Mouse (Mus musculus): Measurements from ENCODE around the gene Camk2b. TPM values are rescaled to one million over a fixed set of nuclear protein-coding genes. Genes with fewer than 3 reads are reported as not detected.

Camk2b gene
- polyA plus RNA-seq, 1 experiment from 2014 or later, result 0.43 TPM

DNA sequence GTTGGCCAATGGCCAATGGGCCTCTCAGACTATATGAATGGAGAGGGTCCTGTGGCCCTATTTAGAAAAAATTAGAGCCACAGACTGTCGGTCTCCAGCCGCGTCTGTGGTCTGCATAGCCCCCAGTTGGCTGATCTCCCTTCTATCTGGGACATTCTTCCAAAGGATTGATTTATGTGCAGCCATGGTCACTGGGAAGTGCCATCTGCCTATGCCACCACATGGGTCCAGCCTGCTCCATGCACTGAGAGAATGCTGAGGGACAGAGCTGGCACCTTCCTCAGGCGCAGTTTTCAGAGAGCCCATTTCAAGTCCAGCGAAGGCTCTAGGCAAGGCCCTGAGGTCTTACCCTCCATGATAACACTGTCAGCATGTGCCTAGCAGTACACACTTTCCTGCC lies 72.0 kb downstream of the Camk2b start:
- Histone ChIP-seq H3K4me3 (no peak overlapping the region), H3K4me1 (0 out of 2 replicates have a peak, but pooled peaks cover under 1% of the 10 kb centered on the region), H3K36me3 (no peaks in the 10 kb centered on the region), H3K9ac (no peak overlapping the region), H3K9me3 (replicated peaks) (no peaks in the 10 kb centered on the region), H3K27ac (no peak overlapping the region), H3K4me2 (no peak overlapping the region), H3K27me3 (replicated peaks) (peaks cover 13% of the 10 kb centered on the region; the same call in 1 of the 2 replicates)
- no peak for ATAC-seq
- 75% methylated on average over 5 of the region's 5 CpGs for WGBS (ENCODE audit: insufficient replicate concordance)

DNA sequence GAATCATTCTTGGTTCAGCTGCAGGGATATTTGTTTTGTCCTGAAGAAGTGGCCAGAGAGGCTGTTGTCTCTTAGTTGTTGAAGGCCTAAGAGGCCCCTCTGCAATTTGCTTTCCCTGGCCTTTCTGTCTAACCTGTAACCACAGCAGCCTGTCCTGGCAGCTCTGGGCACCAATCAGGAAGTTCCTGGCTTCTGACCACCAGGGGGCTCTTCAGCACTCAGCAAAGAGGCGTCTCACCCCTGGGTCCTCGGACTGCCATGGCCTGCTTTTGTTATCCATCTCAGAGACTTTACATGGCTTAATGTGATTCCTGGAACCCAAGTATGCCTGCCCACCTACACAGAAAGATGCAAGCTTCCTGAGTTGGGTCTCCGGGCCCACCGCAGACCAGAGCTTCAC lies 75.3 kb downstream of the Camk2b start:
- no peak overlapping the region for H3K4me3 ChIP-seq
- no peaks in the 10 kb centered on the region for H3K4me1 ChIP-seq
- ATAC-seq, result no peak
- peaks cover 13% of the 10 kb centered on the region; the same call in 1 of the 2 replicates for H3K27me3 ChIP-seq (replicated peaks)
- H3K4me2 ChIP-seq, result no peak overlapping the region
- 29% methylated on average over 4 of the region's 4 CpGs for WGBS (ENCODE audit: insufficient replicate concordance)
- no peak overlapping the region for H3K27ac ChIP-seq
- no peak overlapping the region for H3K9ac ChIP-seq
- H3K9me3 ChIP-seq (replicated peaks), result no peaks in the 10 kb centered on the region
- H3K36me3 ChIP-seq, result no peaks in the 10 kb centered on the region

DNA sequence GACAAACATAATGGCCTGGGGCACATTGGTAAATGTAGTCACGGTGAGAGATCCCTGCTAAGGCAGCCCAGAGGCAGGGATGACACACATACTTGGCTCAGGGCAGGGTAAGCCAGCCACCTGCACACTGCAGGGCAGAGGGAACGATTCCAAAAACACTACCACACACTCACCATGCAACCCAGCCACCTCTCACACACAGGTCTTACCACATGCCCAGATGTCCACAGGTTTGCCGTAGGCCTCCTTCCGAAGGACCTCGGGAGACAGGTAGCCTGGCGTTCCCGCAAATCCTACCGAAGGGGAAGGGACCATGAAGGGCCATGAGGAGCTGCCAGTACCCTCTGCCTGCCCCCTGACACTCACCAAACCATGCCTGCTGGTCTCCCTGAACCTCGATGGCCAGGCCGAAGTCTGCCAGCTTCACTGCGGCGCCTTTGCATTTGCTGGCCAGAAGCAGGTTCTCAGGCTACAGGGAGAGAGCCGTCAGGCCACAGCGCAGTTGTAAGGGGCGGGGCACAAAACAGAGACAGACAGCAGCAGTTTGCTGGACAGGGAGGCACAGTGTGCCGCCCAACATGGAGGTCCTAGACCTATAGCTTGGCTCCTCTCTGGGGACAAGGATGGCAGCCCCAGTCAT lies 76.1 kb downstream of the Camk2b start:
- ATAC-seq, result no peak
- Histone ChIP-seq H3K27ac (no peak overlapping the region), H3K4me1 (no peaks in the 10 kb centered on the region), H3K9me3 (replicated peaks) (no peaks in the 10 kb centered on the region), H3K36me3 (no peaks in the 10 kb centered on the region), H3K4me2 (no peak overlapping the region), H3K4me3 (no peak overlapping the region), H3K27me3 (replicated peaks) (peaks cover 13% of the 10 kb centered on the region; the same call in 1 of the 2 replicates), H3K9ac (no peak overlapping the region)
- WGBS (ENCODE audit: insufficient replicate concordance), result 70% methylated on average over 16 of the region's 16 CpGs

DNA sequence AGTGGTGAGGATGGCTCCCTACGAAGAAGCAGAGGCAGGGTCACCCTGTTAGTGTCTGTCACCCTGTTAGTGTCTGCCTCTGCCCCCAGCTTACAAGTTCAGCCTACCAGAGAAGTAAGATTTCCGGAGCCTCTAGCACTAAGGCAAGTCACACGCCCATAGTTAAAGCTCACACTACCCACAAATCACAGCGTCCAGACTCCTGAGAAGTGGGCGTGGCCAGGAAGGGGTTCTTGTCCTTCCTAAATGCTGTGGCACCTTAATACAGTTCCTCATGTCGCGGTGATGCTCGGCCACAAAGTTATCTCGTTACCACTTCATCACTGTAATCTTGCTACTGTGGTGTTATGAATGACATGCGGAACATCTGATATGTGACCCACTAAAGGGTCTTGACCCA lies 78.0 kb downstream of the Camk2b start:
- H3K9me3 ChIP-seq (replicated peaks), result no peaks in the 10 kb centered on the region
- H3K9ac ChIP-seq, result no peak overlapping the region
- no peaks in the 10 kb centered on the region for H3K4me1 ChIP-seq
- H3K36me3 ChIP-seq, result no peaks in the 10 kb centered on the region
- no peak overlapping the region for H3K27ac ChIP-seq
- H3K27me3 ChIP-seq (replicated peaks), result no peaks in the 10 kb centered on the region
- ATAC-seq, result no peak
- WGBS (ENCODE audit: insufficient replicate concordance), result 59% methylated on average over 10 of the region's 10 CpGs
- H3K4me2 ChIP-seq, result no peak overlapping the region
- H3K4me3 ChIP-seq, result no peak overlapping the region

DNA sequence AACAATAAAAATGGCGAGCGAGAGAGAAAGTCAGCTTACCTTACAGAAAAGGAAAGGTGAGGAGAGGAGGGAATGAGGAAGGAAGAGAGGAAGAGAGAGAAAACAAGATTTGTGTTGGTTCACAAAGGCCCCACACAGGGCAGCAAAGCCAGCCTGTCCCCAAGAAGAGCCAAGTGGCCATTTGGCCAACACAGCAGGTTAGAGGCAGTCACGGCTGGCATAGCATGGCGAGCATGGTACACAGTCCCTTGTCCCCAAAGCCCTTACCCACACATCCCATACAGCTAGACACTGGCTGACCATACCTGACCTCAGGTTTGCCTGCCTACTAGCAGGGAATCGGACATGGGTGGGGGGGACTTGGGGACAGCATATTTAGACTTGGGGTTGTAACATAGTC lies 82.5 kb downstream of the Camk2b start:
- Histone ChIP-seq H3K4me3 (no peak overlapping the region), H3K4me1 (no peaks in the 10 kb centered on the region), H3K36me3 (no peaks in the 10 kb centered on the region), H3K9me3 (replicated peaks) (no peaks in the 10 kb centered on the region), H3K27me3 (replicated peaks) (no peaks in the 10 kb centered on the region; the same call in 1 of the 2 replicates), H3K4me2 (no peak overlapping the region), H3K27ac (no peak overlapping the region), H3K9ac (no peak overlapping the region)
- no peak for ATAC-seq
- WGBS (ENCODE audit: insufficient replicate concordance), result 77% methylated on average over 5 of the region's 5 CpGs

DNA sequence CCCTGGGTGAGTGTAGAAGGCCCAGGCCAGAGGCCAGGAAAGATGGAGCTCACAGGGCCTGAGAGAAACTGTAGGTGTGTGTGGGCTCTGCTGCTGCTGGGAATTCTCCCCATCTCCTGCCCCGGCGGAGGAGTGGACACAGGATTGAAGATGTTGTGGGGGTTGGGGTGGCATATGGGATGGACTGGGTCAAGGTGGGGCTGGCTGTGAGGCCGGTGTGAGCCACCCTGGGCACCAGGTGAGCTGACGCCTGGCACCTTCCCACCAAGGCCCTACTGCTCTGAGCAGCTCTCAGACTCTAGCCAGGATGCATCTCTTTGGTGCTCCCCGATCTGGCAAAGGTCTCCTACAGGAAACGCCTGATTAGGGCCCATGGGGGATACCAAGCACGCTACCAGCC lies 84.8 kb downstream of the Camk2b start:
- no peaks in the 10 kb centered on the region for H3K4me1 ChIP-seq
- H3K36me3 ChIP-seq, result no peaks in the 10 kb centered on the region
- H3K4me3 ChIP-seq, result no peak overlapping the region
- no peaks in the 10 kb centered on the region; the same call in 1 of the 2 replicates for H3K27me3 ChIP-seq (replicated peaks)
- no peak overlapping the region for H3K4me2 ChIP-seq
- H3K9me3 ChIP-seq (replicated peaks), result no peaks in the 10 kb centered on the region
- H3K27ac ChIP-seq, result no peak overlapping the region
- no peak for ATAC-seq
- WGBS (ENCODE audit: insufficient replicate concordance), result 69% methylated on average over 7 of the region's 7 CpGs
- H3K9ac ChIP-seq, result no peak overlapping the region

DNA sequence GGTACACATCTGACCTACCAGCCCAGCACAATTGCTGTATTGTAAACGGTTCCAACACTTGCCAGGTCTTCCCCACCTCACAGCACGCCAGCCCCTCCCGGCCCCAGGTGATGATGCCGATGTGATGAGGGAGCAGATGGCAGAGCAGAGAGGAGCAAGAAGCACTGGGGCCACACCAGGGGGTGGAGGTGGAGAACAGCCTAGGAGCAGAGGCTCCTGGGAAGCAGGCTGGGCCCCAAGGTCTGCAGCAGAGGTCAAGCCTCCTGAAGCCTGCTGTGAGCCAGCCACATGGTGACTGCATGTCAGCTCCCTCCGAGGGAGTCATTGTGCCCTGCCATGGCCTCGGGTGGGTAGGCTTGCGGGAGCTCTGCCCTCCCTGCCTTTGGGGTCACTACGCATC lies 85.6 kb downstream of the Camk2b start:
- H3K36me3 ChIP-seq, result no peaks in the 10 kb centered on the region
- no peaks in the 10 kb centered on the region for H3K4me1 ChIP-seq
- no peaks in the 10 kb centered on the region for H3K9me3 ChIP-seq (replicated peaks)
- H3K9ac ChIP-seq, result no peak overlapping the region
- H3K4me3 ChIP-seq, result no peak overlapping the region
- no peaks in the 10 kb centered on the region; the same call in 1 of the 2 replicates for H3K27me3 ChIP-seq (replicated peaks)
- no peak overlapping the region for H3K27ac ChIP-seq
- ATAC-seq, result no peak
- 55% methylated on average over 8 of the region's 8 CpGs for WGBS (ENCODE audit: insufficient replicate concordance)
- no peak overlapping the region for H3K4me2 ChIP-seq

DNA sequence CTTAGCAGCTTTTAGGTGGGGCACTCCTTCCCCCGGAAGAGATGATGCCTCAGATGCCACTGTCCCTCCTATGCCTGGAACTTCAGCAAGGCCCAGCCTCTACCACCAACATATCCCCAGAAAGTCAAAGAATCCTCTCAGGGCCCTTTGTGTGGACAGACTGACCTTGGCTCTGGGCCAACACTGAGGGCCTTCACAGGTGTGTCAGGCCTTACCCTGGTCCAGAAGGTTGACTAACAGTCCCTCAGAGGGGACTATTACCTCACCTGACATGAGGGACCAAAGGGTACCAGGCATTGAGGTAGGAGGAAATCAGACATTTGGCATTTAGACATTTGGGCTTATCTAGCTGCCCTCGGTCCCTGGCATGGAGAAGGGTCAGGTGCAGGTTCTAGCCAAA lies 86.1 kb downstream of the Camk2b start:
- no peak for ATAC-seq
- Histone ChIP-seq H3K36me3 (no peaks in the 10 kb centered on the region), H3K4me3 (no peak overlapping the region), H3K27me3 (replicated peaks) (no peaks in the 10 kb centered on the region; the same call in 1 of the 2 replicates), H3K4me2 (no peak overlapping the region), H3K4me1 (no peaks in the 10 kb centered on the region), H3K9ac (no peak overlapping the region), H3K9me3 (replicated peaks) (no peaks in the 10 kb centered on the region), H3K27ac (no peak overlapping the region)
- WGBS (ENCODE audit: insufficient replicate concordance), result 77% methylated on average over 2 of the region's 2 CpGs

DNA sequence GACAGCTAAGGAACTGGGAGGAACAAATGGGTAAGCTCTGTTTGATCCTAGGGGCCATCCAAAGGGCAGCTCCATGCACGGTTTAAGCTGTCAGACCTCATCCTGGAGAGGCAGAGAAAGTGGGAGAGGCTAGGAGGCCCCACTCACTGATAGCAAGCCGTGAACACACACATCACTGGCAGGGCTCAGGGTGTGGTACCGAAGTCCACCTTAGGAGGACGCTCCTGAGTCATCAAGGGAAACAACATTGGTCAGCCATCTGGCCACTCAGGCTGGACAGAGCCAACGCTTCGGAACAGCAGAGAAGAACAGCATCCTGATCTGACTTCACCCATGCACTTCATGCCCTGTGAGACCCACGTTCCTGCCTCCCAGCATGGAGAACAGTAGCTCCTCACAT lies 87.1 kb downstream of the Camk2b start:
- WGBS (ENCODE audit: insufficient replicate concordance), result 69% methylated on average over 7 of the region's 7 CpGs
- H3K4me3 ChIP-seq, result no peak overlapping the region
- no peaks in the 10 kb centered on the region for H3K9me3 ChIP-seq (replicated peaks)
- no peak overlapping the region for H3K9ac ChIP-seq
- H3K27ac ChIP-seq, result no peak overlapping the region
- no peaks in the 10 kb centered on the region for H3K36me3 ChIP-seq
- no peak overlapping the region for H3K4me2 ChIP-seq
- no peaks in the 10 kb centered on the region; the same call in 1 of the 2 replicates for H3K27me3 ChIP-seq (replicated peaks)
- ATAC-seq, result no peak
- H3K4me1 ChIP-seq, result no peaks in the 10 kb centered on the region

DNA sequence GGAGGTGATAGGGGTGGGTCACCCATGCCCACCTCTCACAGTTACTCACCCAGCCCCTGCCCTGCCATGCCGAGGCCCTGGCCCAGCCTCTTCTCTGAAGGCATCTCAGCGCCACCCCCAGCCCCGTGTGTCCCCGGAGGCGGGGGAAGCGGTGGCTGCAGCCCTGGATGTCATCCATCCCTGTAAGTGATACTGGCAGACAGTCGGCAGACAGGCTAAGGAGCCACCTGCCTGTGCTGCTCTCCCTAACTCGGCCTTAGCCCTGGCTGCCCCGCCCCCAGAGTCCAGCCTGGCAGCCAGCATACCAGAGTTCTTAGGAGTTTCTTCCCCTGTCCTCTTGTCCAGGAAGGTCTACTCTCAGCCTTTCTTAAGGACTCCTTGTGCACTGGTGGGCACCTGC lies 90.1 kb downstream of the Camk2b start:
- Histone ChIP-seq H3K4me3 (no peak overlapping the region), H3K36me3 (0 out of 2 replicates have a peak, but pooled peaks cover 4% of the 10 kb centered on the region), H3K9me3 (replicated peaks) (no peaks in the 10 kb centered on the region), H3K4me2 (no peak overlapping the region), H3K4me1 (peaks cover 9% of the 10 kb centered on the region), H3K9ac (no peak overlapping the region), H3K27me3 (replicated peaks) (peaks cover 14% of the 10 kb centered on the region), H3K27ac (no peak overlapping the region)
- 35% methylated on average over 9 of the region's 9 CpGs for WGBS (ENCODE audit: insufficient replicate concordance)
- no peak for ATAC-seq

DNA sequence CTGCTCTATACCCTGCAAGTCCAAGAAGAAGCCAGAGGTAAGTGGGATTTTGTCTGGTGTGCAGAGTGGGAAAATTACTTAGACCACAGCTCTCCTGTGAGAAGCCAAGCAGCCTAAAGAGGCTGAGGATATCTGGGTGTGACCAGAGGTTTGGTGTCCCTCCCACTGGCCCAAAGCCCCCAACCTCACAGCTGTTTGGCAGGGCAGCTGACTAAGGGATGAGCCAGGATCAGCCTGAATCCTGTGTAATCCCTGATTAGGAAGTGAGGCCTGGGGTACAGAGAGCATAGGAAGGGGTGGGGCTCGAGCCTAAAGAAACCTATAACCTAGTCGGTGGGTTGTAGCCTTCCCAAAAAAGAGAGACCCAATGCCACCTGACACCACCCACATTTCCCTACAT lies 91.1 kb downstream of the Camk2b start:
- H3K27me3 ChIP-seq (replicated peaks), result peaks cover 15% of the 10 kb centered on the region
- no peaks in the 10 kb centered on the region for H3K9me3 ChIP-seq (replicated peaks)
- H3K4me3 ChIP-seq, result no peak overlapping the region
- H3K4me2 ChIP-seq, result no peak overlapping the region
- no peak overlapping the region for H3K27ac ChIP-seq
- peaks cover 9% of the 10 kb centered on the region for H3K4me1 ChIP-seq
- H3K9ac ChIP-seq, result no peak overlapping the region
- WGBS (ENCODE audit: insufficient replicate concordance), result 66% methylated on average over 2 of the region's 2 CpGs
- ATAC-seq, result no peak
- H3K36me3 ChIP-seq, result peaks cover 8% of the 10 kb centered on the region; the same call in 1 of the 2 replicates

DNA sequence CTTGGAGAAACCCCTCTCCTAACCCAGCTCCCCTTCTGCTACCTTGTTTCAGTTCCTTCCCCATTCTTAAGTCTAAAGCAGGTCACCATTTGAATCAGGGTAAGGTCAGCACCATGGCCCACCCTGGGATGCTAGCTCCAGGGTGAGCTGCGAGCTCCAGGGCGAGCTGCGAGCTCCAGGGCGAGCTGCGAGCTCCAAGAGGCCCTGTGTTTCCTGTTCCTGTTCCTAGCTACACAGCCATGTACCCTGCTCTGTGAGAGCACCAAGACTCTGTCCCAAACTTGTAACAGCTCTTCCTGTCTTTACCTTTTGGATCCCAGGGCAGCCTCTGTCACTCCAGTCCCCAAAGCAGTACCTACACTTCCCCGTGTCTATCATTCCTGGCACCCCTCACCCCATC lies 92.1 kb downstream of the Camk2b start:
- no peak for ATAC-seq
- Histone ChIP-seq H3K27me3 (replicated peaks) (peaks cover 15% of the 10 kb centered on the region), H3K4me1 (peaks cover 9% of the 10 kb centered on the region), H3K27ac (no peak overlapping the region), H3K36me3 (peaks cover 16% of the 10 kb centered on the region), H3K4me3 (no peak overlapping the region), H3K9ac (no peak overlapping the region), H3K4me2 (no peak overlapping the region), H3K9me3 (replicated peaks) (no peaks in the 10 kb centered on the region)
- 39% methylated on average over 6 of the region's 6 CpGs for WGBS (ENCODE audit: insufficient replicate concordance)

DNA sequence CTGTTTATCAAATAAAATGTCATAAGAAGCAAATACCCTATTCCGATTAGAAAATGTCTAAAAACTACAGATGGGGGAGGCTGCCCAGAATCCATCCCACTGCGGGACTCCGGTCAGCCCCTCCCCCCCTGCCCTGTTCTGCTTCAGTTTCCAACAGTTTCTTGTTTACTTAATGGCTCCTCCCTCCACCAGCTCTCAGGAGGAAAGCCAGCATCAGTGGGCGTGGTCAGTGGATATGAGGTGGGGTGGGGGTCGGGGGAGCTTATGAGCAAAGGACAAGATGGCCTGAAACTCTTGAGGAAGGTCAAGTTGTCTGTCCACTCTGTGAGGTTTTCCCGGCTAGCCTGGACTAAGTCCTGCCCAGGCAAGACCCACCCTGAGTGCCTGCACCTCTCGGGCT lies 93.0 kb downstream of the Camk2b start:
- Histone ChIP-seq H3K4me1 (peaks cover 9% of the 10 kb centered on the region), H3K9ac (no peak overlapping the region), H3K9me3 (replicated peaks) (no peaks in the 10 kb centered on the region), H3K4me3 (no peak overlapping the region), H3K4me2 (no peak overlapping the region), H3K27me3 (replicated peaks) (peaks cover 15% of the 10 kb centered on the region), H3K36me3 (peaks cover 25% of the 10 kb centered on the region), H3K27ac (no peak overlapping the region)
- no peak for ATAC-seq
- 46% methylated on average over 7 of the region's 7 CpGs for WGBS (ENCODE audit: insufficient replicate concordance)

Measured in liver, embryonic 12.5 days (tissue).